Mouse (Mus musculus) stomach, embryonic 16.5 days (tissue): ENCODE results near the gene Ott. TPM values are rescaled to one million over a fixed set of nuclear protein-coding genes. Genes with fewer than 3 reads are reported as not detected.
"Not testable (repeated sequence)": the region's sequence is repeated elsewhere in the genome, so short reads cannot be mapped to it uniquely, and the experiment has no call there.

Experiments used
- ATAC-seq: fragments of 200-750 bp; cut with Nextera tagmentation; 2 replicates; pipeline ENCODE4 v1.8.0; 2017; ENCODE audit warnings: moderate number of reproducible peaks, moderate TSS enrichment; ENCODE audit not compliant: insufficient read depth, low FRiP score
- H3K27ac ChIP-seq: fragments of 300-500 bp; sonication (generic); 2 replicates; pipeline ENCODE4 v1.5.1; 2014; ENCODE audit warnings: low read length
- H3K27me3 ChIP-seq: fragments of 300-500 bp; sonication (generic); 2 replicates; pipeline ENCODE4 v1.6.1; 2014; ENCODE audit warnings: low read length, control low read depth, mixed read lengths; ENCODE audit not compliant: control insufficient read depth, insufficient read depth
- H3K36me3 ChIP-seq: fragments of 300-500 bp; sonication (generic); 2 replicates; pipeline ENCODE4 v1.6.1; 2014; ENCODE audit warnings: low read length; ENCODE audit not compliant: control insufficient read depth, insufficient read depth
- H3K4me1 ChIP-seq: fragments of 300-500 bp; sonication (generic); 2 replicates; pipeline ENCODE4 v1.6.1; 2014; ENCODE audit warnings: low read length, control low read depth, mixed read lengths; ENCODE audit not compliant: control insufficient read depth, insufficient read depth
- H3K4me2 ChIP-seq: fragments of 300-500 bp; sonication (generic); 2 replicates; pipeline ENCODE4 v1.6.1; 2014; ENCODE audit warnings: low read depth, low read length, mixed read lengths
- H3K4me3 ChIP-seq: fragments of 300-500 bp; sonication (generic); replicated peaks from 2 replicates; pipeline ENCODE4 v1.5.1; 2014; ENCODE audit warnings: mild to moderate bottlenecking, low read length
- H3K9ac ChIP-seq: fragments of 300-500 bp; sonication (generic); 2 replicates; pipeline ENCODE4 v1.6.1; 2014; ENCODE audit warnings: low read length
- H3K9me3 ChIP-seq: fragments of 300-500 bp; sonication (generic); replicated peaks from 2 replicates; pipeline ENCODE4 v1.6.1; 2016; ENCODE audit warnings: low read length, control low read depth; ENCODE audit not compliant: control insufficient read depth
- WGBS: fragments of 180-500 bp; shearing (Covaris S2); extraction: QIAGEN DNeasy Blood & Tissue Kit; methylation state at CpG from one replicate; pipeline ENCODE4 v1.1.7; 2014; 5-methylcytosine and 5-hydroxymethylcytosine counted together
- polyA plus RNA-seq: library from polyadenylated mRNA; unstranded; fragments of >200 nt; fragmentation: Nextera tagmentation; extraction: Ambion mirVana; gene quantifications from 2 replicates; pipeline ENCODE4 v1.2.1, GENCODE M21; 2015

Ott gene
- not detected in 2 replicates for polyA plus RNA-seq

- not testable (repeated sequence) for H3K4me3 ChIP-seq, H3K9me3 ChIP-seq, H3K9ac ChIP-seq, H3K27ac ChIP-seq, H3K36me3 ChIP-seq, ATAC-seq, H3K4me2 ChIP-seq, H3K27me3 ChIP-seq, H3K4me1 ChIP-seq
- no CpG with 5 or more reads among the region's 5 CpGs for WGBS
These were observed at the start of gene Ott for GRCm38 (mm10) chrX:149073982-149074381. TSS of gene Ott (plus strand) at chrX:149074282.

Other genes with a start within 250 kb of the Ott start
- gene Luzp4, start 216.6 kb upstream of the Ott start, polyA plus RNA-seq, result not detected in 2 replicates
- not detected in 2 replicates for gene Gm15093, start 198.1 kb downstream of the Ott start, polyA plus RNA-seq